Mouse (Mus musculus) midbrain, embryonic 16.5 days (tissue): ENCODE results near the gene Sccpdh. TPM values are rescaled to one million over a fixed set of nuclear protein-coding genes. Genes with fewer than 3 reads are reported as not detected.

ENCODE experiments used
- ATAC-seq: fragments of 200-750 bp; cut with Nextera tagmentation; 2 replicates; pipeline ENCODE4 v1.8.0; 2017; ENCODE audit warnings: moderate TSS enrichment
- H3K27ac ChIP-seq: fragments of 300-500 bp; sonication (generic); 2 replicates; pipeline ENCODE4 v1.5.1; 2014; ENCODE audit warnings: mild to moderate bottlenecking, low read length, mixed read lengths
- H3K27me3 ChIP-seq: fragments of 300-500 bp; sonication (generic); 2 replicates; pipeline ENCODE4 v1.6.1; 2014; ENCODE audit warnings: low read depth, low read length, mixed read lengths; ENCODE audit not compliant: control insufficient read depth, insufficient read depth
- H3K36me3 ChIP-seq: fragments of 300-500 bp; sonication (generic); 2 replicates; pipeline ENCODE4 v1.6.1; 2014; ENCODE audit warnings: mild to moderate bottlenecking, low read length, moderate library complexity, mixed read lengths; ENCODE audit not compliant: control insufficient read depth, insufficient read depth
- H3K4me1 ChIP-seq: fragments of 300-500 bp; sonication (generic); 2 replicates; pipeline ENCODE4 v1.6.1; 2014; ENCODE audit warnings: mild to moderate bottlenecking, low read length, mixed read lengths; ENCODE audit not compliant: control insufficient read depth, insufficient read depth
- H3K4me2 ChIP-seq: fragments of 300-500 bp; sonication (generic); 2 replicates; pipeline ENCODE4 v1.6.1; 2014; ENCODE audit warnings: mild to moderate bottlenecking, low read length, mixed read lengths
- H3K4me3 ChIP-seq: fragments of 300-500 bp; sonication (generic); 2 replicates; pipeline ENCODE4 v1.5.1; 2014; ENCODE audit warnings: low read depth, mild to moderate bottlenecking, low read length, moderate library complexity, mixed read lengths
- H3K9ac ChIP-seq: fragments of 300-500 bp; sonication (generic); 2 replicates; pipeline ENCODE4 v1.6.1; 2014; ENCODE audit warnings: low read depth, low read length, mixed read lengths
- H3K9me3 ChIP-seq: fragments of 300-500 bp; sonication (generic); replicated peaks from 2 replicates; pipeline ENCODE4 v1.6.1; 2014; ENCODE audit warnings: mild to moderate bottlenecking, low read length, mixed read lengths; ENCODE audit not compliant: control insufficient read depth, poor library complexity, severe bottlenecking
- WGBS: fragments of 180-500 bp; shearing (Covaris S2); extraction: QIAGEN DNeasy Blood & Tissue Kit; methylation state at CpG from one replicate; pipeline ENCODE4 v1.1.7; 2014; 5-methylcytosine and 5-hydroxymethylcytosine counted together
- polyA plus RNA-seq: library from polyadenylated mRNA; unstranded; fragments of >200 nt; fragmentation: Nextera tagmentation; extraction: Ambion mirVana; gene quantifications from 2 replicates; pipeline ENCODE4 v1.2.1, GENCODE M21; 2015

Gene Sccpdh
- polyA plus RNA-seq, 1 experiment from 2014 or later, result 179 TPM

GRCm38 (mm10) chr1:179736483-179736882, 68.5 kb downstream of the Sccpdh start:
- H3K36me3 ChIP-seq, result no peaks in the 10 kb centered on the region
- no peak for ATAC-seq
- H3K9me3 ChIP-seq, result no peaks in the 10 kb centered on the region
- H3K4me1 ChIP-seq, result no peaks in the 10 kb centered on the region
- 80% methylated on average over 3 of the region's 3 CpGs for WGBS
- H3K4me3 ChIP-seq, result no peak overlapping the region
- H3K4me2 ChIP-seq, result no peak overlapping the region
- H3K27me3 ChIP-seq, result no peaks in the 10 kb centered on the region
- H3K9ac ChIP-seq, result no peak overlapping the region
- no peak overlapping the region for H3K27ac ChIP-seq

Other genes starting within 250 kb of the Sccpdh start
- 27.0 and 30.6 TPM in 2 replicates for gene Smyd3, start 150.2 kb upstream of the Sccpdh start, polyA plus RNA-seq
- gene Tfb2m, start 121.9 kb upstream of the Sccpdh start, polyA plus RNA-seq, result 25.2 and 25.7 TPM in 2 replicates
- 27.5 and 29.8 TPM in 2 replicates for gene Cnst, start 121.8 kb upstream of the Sccpdh start, polyA plus RNA-seq
- not detected in 2 replicates for gene Kif28, start 77.1 kb downstream of the Sccpdh start, polyA plus RNA-seq
- not detected in 2 replicates for gene Gm10518, start 135.2 kb downstream of the Sccpdh start, polyA plus RNA-seq
- gene Ahctf1, start 135.5 kb downstream of the Sccpdh start, polyA plus RNA-seq, result 15.3 and 16.0 TPM in 2 replicates